Mouse (Mus musculus) embryonic stem cell, embryonic (primary cell): ENCODE results near the gene 1700001O22Rik.

Experiments
- CTCF ChIA-PET, 4 experiments: fragments of 300-600 bp in 2 of 4; fragments of 350-600 bp in 2 of 4; sonication (Branson Sonifier 250); formaldehyde crosslinking; loops; one replicate each; lab custom pipeline; 2022; ENCODE audit warnings: inconsistent platforms in 2 of 4; lab: Charles Lee
- POLR2A ChIA-PET, 4 experiments: fragments of 300-600 bp in 2 of 4; fragments of 350-600 bp in 2 of 4; sonication (Branson Sonifier 250); formaldehyde crosslinking; loops; one replicate each; lab custom pipeline; 2022; ENCODE audit warnings: antibody characterized with exemption in 4 of 4, inconsistent platforms in 1 of 4; lab: Charles Lee

1700001O22Rik gene

GRCm38 (mm10) chr2:30777266-30777665, 26.2 kb downstream of the 1700001O22Rik start:
- POLR2A ChIA-PET = interaction anchor here in 3 of 4 experiments (0.5 to 9.4 kb wide), 17 partner anchors 9 to 344 kb away, joined by 3 to 110 read pairs (median 7); partner anchors contain the start of genes Ier5l (in 2 of the 3) and Ntmt1 (in 1 of the 3)
- CTCF ChIA-PET = interaction anchor here in 3 of 4 experiments (0.7 to 2.8 kb wide), 4 partner anchors 17 to 129 kb away, joined by 3 to 11 read pairs (median 4); no protein-coding TSS in a partner anchor

DNA sequence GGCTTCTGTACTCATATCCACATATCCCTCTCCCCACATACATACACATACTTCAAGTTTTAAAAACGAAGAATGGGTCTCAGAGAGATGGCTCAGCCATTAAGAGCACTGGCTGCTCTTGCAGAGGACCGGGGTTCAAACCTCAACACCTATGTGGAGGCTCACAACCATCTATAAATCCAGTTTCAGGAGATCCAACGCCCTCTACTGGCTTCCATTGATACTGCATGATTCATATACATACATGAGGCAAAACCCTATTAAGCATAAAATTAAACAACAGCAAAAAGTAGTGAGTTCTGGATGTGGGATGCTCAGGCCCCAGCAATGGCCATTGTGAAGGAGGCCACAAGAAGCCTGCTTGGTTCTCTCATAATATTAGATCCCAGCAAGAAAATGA, 27.5 kb downstream of the 1700001O22Rik start:
- ChIA-PET POLR2A (interaction anchor here in 2 of 4 experiments (1.0 to 9.4 kb wide), 4 partner anchors 8 to 18 kb away, joined by 4 to 145 read pairs (median 70); no protein-coding TSS in a partner anchor), CTCF (interaction anchor here in 3 of 4 experiments (0.5 to 5.6 kb wide), 5 partner anchors 19 to 1711 kb away, joined by 3 to 27 read pairs (median 3); no protein-coding TSS in a partner anchor)

GRCm38 (mm10) chr2:30773313-30774005, 30.0 kb downstream of the 1700001O22Rik start:
- ChIA-PET POLR2A (interaction anchor here in 3 of 4 experiments (0.6 to 8.6 kb wide), 41 partner anchors 8 to 639 kb away, joined by 3 to 145 read pairs (median 6); partner anchors contain the start of genes Ier5l (in 2 of the 3) and Ntmt1 (in 2 of the 3)), CTCF (interaction anchor here in 3 of 4 experiments (0.6 to 5.6 kb wide), 16 partner anchors 14 to 1978 kb away, joined by 3 to 27 read pairs (median 4); no protein-coding TSS in a partner anchor)

GRCm38 (mm10) chr2:30772581-30773312, 30.7 kb downstream of the 1700001O22Rik start:
- CTCF ChIA-PET = interaction anchor here (0.6 to 5.6 kb wide), 28 partner anchors 14 to 1978 kb away, joined by 3 to 27 read pairs (median 4); no protein-coding TSS in a partner anchor
- POLR2A ChIA-PET = interaction anchor here in 3 of 4 experiments (0.6 to 8.6 kb wide), 51 partner anchors 8 to 638 kb away, joined by 3 to 145 read pairs (median 4); partner anchors contain the start of genes Ier5l (in 3 of the 3) and Ntmt1 (in 2 of the 3)

GRCm38 (mm10) chr2:30771806-30772460, 31.5 kb downstream of the 1700001O22Rik start:
- CTCF ChIA-PET = interaction anchor here (0.6 to 5.6 kb wide), 21 partner anchors 13 to 990 kb away, joined by 3 to 27 read pairs (median 4); no protein-coding TSS in a partner anchor
- POLR2A ChIA-PET = interaction anchor here in 3 of 4 experiments (0.5 to 8.6 kb wide), 41 partner anchors 12 to 945 kb away, joined by 3 to 145 read pairs (median 4); partner anchors contain the start of genes Ier5l (in 2 of the 3) and Ntmt1 (in 2 of the 3)

DNA sequence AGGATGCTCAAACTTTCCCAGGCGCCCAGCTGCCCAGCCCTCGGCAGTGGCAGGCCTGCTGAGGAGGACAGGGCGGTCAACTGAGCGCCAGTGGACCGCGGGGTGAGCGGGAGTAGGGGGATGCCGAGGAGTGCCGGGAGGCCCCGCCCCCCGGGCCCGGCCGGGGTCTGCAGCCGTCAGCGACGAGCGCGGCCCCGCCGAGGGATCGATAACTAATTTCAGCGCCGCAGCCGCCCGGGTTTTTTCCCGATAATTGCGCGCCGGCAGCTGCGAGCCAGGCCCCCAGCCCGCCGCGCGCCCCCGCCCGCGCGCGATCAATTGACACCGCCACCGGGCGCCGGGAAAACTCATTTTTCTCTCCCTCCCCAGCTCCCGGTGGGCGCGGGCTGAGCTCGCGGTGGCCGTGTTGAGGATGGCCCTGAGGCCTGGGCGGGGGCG, 32.1 kb downstream of the 1700001O22Rik start:
- ChIA-PET POLR2A (interaction anchor here in 3 of 4 experiments (0.6 to 8.6 kb wide), 13 partner anchors 11 to 297 kb away, joined by 3 to 145 read pairs (median 5); partner anchors contain the start of genes Ier5l (in 1 of the 3) and Ntmt1 (in 1 of the 3)), CTCF (interaction anchor here in 3 of 4 experiments (0.6 to 5.6 kb wide), 8 partner anchors 8 to 301 kb away, joined by 3 to 27 read pairs (median 4); no protein-coding TSS in a partner anchor)

GRCm38 (mm10) chr2:30769187-30769586, 34.3 kb downstream of the 1700001O22Rik start:
- POLR2A ChIA-PET = interaction anchor here in 3 of 4 experiments (0.8 to 8.6 kb wide), 9 partner anchors 10 to 333 kb away, joined by 3 to 145 read pairs (median 5); partner anchors contain the start of gene Ier5l (in 3 of the 3)
- CTCF ChIA-PET = interaction anchor here in 1 of 4 experiments (0.6 to 1.1 kb wide), 3 partner anchors 23 to 62 kb away, joined by 3 to 4 read pairs (median 3); no protein-coding TSS in a partner anchor

DNA sequence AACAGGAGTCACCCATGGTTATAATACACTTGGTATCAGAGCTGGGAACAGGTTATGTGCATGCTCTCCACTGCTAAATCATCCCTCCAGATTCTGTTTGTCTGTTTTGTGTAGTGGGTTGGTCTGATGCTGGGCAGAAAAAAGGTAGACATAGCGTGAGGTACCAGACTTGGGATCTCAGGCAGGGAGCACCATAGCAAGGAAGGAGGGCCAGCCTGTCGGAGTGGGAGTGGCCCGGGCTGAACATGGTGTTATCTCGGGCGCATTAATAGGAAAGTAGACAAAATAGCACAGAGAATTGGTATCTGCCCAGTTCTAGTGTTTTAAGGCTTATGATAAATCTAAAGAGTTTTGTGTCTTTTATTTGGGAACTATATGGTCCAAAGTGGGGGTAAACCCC, 34.9 kb downstream of the 1700001O22Rik start:
- CTCF ChIA-PET = interaction anchor here in 2 of 4 experiments (0.6 to 1.1 kb wide), 3 partner anchors 24 to 333 kb away, joined by 3 to 4 read pairs (median 3); no protein-coding TSS in a partner anchor
- POLR2A ChIA-PET = interaction anchor here in 2 of 4 experiments (0.9 to 8.6 kb wide), 10 partner anchors 8 to 294 kb away, joined by 3 to 145 read pairs (median 5); partner anchors contain the start of gene Ier5l (in 2 of the 2)

GRCm38 (mm10) chr2:30767626-30768240, 35.7 kb downstream of the 1700001O22Rik start:
- ChIA-PET POLR2A (interaction anchor here in 3 of 4 experiments (0.5 to 8.6 kb wide), 11 partner anchors 9 to 791 kb away, joined by 3 to 145 read pairs (median 5); partner anchors contain the start of gene Ier5l (in 2 of the 3)), CTCF (interaction anchor here in 3 of 4 experiments (0.6 to 1.1 kb wide), 3 partner anchors 25 to 98 kb away, joined by 3 to 4 read pairs (median 4); no protein-coding TSS in a partner anchor)

DNA sequence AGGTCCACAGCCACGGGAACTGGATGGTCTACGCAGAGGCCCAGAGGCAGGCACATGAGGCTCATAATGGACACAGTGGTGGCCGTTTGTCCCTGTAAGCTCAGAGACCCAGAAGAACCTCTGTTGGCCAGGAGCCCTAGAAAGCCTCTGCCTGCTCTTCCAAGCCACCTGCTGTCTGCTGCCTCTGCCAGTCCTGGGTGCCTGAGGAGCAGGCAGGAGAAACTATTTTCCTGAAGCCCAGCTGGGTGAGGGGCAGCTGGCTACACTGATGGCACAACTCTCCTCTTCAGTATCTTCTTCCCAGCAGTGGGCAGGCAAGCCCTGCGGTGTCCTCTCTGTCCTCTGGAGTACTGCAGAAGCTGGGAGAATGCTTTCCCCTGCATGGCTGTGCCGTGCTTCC, 37.0 kb downstream of the 1700001O22Rik start:
- ChIA-PET CTCF (no interaction called here), POLR2A (interaction anchor here in 3 of 4 experiments (0.6 to 1.8 kb wide), 4 partner anchors 17 to 295 kb away, joined by 3 to 6 read pairs (median 4); partner anchors contain the start of gene Ier5l (in 1 of the 3))

- ChIA-PET POLR2A (interaction anchor here in 3 of 4 experiments (0.6 to 6.9 kb wide), 22 partner anchors 9 to 611 kb away, joined by 3 to 145 read pairs (median 4); partner anchors contain the start of genes Ier5l (in 1 of the 3) and Ntmt1 (in 1 of the 3)), CTCF (interaction anchor here in 2 of 4 experiments (0.6 to 1.6 kb wide), 4 partner anchors 18 to 34 kb away, joined by 3 to 4 read pairs (median 3); no protein-coding TSS in a partner anchor)
These were observed 42.8 kb downstream of the 1700001O22Rik start for GRCm38 (mm10) chr2:30760706-30761105.

- POLR2A ChIA-PET = interaction anchor here in 3 of 4 experiments (0.8 to 6.9 kb wide), 29 partner anchors 10 to 292 kb away, joined by 3 to 145 read pairs (median 10); partner anchors contain the start of genes Ier5l (in 3 of the 3) and Ntmt1 (in 2 of the 3)
These were observed 43.5 kb downstream of the 1700001O22Rik start for GRCm38 (mm10) chr2:30759858-30760547.

DNA sequence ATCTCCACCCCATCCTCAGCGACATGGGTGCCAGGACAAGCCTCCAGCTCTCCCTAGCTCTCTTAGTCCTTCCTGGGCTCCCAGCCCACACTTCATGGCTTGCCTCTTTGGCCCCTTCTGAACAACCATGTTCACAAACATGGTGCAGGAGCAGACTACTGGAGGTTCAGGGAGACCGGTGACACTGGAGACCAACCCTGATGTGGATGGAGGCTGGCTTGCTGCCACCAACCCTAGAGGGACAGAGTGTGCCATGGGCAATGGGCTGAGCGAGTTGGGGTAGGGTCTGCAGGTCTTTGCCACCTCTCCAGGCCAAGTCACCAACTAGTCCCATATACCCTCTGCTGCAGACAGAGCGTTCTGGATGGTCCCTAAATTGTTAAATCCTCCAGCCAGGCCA, 44.0 kb downstream of the 1700001O22Rik start:
- CTCF ChIA-PET = interaction anchor here in 3 of 4 experiments (0.8 to 2.4 kb wide), 10 partner anchors 9 to 323 kb away, joined by 3 to 16 read pairs (median 5); no protein-coding TSS in a partner anchor
- POLR2A ChIA-PET = interaction anchor here (0.7 to 6.9 kb wide), 49 partner anchors 10 to 423 kb away, joined by 3 to 145 read pairs (median 6); partner anchors contain the start of genes Ier5l (in 3 of the 4) and Ntmt1 (in 3 of the 4)

More at GRCm38 (mm10) chr2:30759858-30760547, 43.5 kb downstream of the 1700001O22Rik start:
- CTCF ChIA-PET = interaction anchor here in 3 of 4 experiments (1.4 to 2.4 kb wide), 5 partner anchors 12 to 319 kb away, joined by 3 to 16 read pairs (median 5); no protein-coding TSS in a partner anchor

- ChIA-PET POLR2A (interaction anchor here (0.6 to 6.9 kb wide), 74 partner anchors 9 to 708 kb away, joined by 3 to 145 read pairs (median 5); partner anchors contain the start of genes Ier5l (in 3 of the 4), Ntmt1 (in 3 of the 4) and Miga2 (in 1 of the 4)), CTCF (interaction anchor here (0.7 to 2.4 kb wide), 15 partner anchors 9 to 323 kb away, joined by 3 to 16 read pairs (median 5); no protein-coding TSS in a partner anchor)
These were observed 44.4 kb downstream of the 1700001O22Rik start for GRCm38 (mm10) chr2:30759088-30759374.
